Mouse (Mus musculus): ENCODE results near the gene Gadd45b. TPM values are rescaled to one million over a fixed set of nuclear protein-coding genes. Genes with fewer than 3 reads are reported as not detected.

Gadd45b gene
- total RNA-seq, 2 experiments from 2014 or later = 10.9 to 11.1 TPM

DNA sequence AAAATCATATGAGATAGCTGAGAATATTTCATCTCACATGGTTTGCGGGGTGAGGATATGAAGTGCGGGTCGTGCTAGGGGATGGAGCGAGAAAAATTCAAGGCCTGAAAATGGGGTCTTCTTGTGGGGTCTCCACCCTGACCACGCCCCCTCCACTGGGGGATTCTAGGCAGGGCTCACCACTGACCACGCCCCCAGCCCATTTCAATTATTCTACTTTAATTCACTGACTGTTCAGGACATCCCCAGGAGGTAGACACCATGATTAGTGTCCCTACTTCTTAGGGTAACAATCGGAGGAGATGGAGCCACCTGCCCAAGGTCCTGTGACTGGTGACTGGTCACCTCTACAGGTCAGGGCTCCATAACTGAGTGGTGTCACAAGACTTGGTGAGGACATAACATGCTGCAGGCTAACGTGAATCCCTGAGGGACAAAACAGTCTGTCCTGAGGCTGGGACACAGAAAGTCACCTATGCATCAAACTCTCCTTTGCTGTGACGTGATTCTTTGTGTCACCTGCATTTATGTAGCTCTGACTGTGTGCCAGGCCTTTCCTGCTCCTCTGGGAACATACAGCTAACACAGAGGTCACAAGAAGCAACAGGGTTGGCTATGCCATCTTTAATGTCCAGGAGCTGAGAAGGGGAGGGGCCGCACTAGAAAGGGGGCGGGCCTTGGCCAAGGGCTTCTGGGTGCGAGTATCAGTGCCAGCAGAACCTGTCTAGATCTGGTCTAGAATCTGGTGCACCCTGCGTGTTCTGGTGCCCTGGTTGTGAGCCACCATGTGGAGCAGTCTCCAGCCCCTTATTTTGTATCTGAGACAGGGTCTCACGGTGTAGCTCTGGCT is 4.5 kb downstream of the Gadd45b start:
- no peak for DNase-seq (ENCODE audit: low spot score in 2 of 2)

- no peak for DNase-seq (ENCODE audit: low spot score in 2 of 2)
Observed at GRCm38 (mm10) chr10:80935241-80935640, 5.4 kb downstream of the Gadd45b start.

- DNase-seq (ENCODE audit: low spot score in 2 of 2) = no peak
Observed at GRCm38 (mm10) chr10:80935698-80936097, 5.8 kb downstream of the Gadd45b start.

DNA sequence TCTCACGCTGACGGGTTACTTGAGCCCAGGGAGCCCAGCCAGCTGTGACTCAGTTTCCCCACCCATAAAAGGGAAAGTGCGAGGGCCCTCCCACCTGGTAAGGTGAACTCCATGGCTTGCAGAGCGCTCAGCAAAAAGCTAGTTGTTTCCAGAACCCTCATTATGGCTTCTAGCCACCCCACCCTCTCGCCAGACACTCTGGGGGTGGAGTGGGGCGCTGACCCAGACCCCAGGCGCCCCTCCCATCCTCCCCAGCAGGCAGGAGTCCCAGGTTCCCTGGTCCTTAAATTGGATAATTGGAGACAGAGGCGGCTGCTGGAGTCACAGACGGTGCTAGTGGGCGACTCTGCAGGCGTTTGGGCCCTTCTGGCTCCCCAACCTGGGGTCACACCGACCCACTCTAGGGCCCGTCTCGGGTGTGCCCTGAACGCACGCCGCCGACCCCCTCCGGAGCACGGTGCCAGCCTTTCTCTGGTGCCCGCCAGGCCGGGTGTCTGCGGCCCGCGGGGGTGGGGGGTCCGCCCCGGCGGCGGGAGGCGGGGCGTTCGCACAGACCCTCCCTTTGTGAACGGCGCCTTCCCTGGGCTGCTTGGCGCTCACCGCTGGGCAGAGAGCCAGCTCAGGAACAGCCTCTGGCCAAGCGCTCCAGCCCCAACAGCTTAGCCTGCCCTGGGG is 6.4 kb downstream of the Gadd45b start:
- no peak for DNase-seq (ENCODE audit: low spot score in 2 of 2)

- no peak for DNase-seq (ENCODE audit: low spot score in 2 of 2)
Observed at GRCm38 (mm10) chr10:80936810-80937164, 6.9 kb downstream of the Gadd45b start.

- DNase-seq (ENCODE audit: low spot score in 2 of 2) = no peak
Observed at GRCm38 (mm10) chr10:80937646-80938045, 7.8 kb downstream of the Gadd45b start.

DNA sequence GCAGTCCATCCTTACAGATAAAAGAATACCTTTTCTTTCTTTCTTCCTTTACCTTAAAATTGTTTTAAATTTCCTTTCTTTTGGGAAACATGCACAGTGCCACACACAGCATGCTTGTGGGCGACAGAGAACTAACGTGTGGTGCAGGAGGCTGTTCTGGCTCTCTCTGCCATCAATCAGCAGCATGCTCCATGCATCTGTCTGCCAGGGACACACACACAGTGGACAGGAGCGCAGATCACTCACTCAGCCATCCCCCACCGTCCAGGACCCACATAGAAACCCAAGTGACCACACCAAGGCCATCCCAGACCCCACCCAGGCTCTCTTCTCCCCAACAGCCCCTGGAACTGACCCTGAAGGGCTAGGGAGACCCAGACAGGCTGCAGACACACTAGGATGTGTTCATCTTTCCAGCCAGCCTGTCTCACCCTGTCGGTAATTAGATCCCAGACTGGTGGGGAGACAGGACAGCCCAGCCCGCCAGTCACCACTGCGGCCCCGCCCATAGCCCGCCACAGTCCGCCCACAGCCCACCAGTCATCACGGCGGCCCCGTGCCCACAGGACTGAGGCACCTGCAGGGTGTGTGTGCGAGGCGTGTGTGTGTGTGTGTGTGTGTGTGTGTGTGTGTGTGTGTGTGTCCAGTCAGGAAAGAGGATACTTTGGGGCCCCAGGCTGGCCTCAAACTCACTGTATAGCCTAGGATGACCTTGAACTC is 9.1 kb downstream of the Gadd45b start:
- no peak for DNase-seq (ENCODE audit: low spot score in 2 of 2)

GRCm38 (mm10) chr10:80939671-80940070 is 9.8 kb downstream of the Gadd45b start:
- peak in 1 of 2 experiments; percentile 64 for DNase-seq (ENCODE audit: low spot score in 2 of 2)

GRCm38 (mm10) chr10:80940320-80940987 is 10.6 kb downstream of the Gadd45b start:
- DNase-seq (ENCODE audit: low spot score in 2 of 2) = no peak

GRCm38 (mm10) chr10:80940988-80941347 is 11.1 kb downstream of the Gadd45b start:
- DNase-seq (ENCODE audit: low spot score in 2 of 2) = no peak

DNA sequence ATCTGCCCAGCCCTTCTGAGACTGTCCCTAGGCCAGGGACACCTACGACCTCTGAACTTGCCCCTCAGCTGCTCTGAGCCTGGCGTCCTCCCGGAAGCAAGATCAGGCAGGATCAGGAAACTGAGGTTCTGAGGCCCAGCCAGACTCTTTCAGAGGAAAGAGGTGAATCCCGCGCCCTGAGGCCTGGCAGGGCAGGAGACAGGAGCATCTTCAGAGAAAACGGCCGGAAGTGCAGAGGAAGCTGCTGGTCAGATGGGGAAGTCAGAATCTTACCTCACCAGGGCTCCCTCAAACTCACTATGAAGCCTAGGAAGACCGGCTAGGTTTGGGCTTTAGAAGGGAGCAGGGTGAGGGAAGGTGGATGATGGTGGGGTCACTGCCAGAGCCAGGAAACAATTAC is 13.0 kb downstream of the Gadd45b start:
- DNase-seq (ENCODE audit: low spot score in 2 of 2) = no peak

DNA sequence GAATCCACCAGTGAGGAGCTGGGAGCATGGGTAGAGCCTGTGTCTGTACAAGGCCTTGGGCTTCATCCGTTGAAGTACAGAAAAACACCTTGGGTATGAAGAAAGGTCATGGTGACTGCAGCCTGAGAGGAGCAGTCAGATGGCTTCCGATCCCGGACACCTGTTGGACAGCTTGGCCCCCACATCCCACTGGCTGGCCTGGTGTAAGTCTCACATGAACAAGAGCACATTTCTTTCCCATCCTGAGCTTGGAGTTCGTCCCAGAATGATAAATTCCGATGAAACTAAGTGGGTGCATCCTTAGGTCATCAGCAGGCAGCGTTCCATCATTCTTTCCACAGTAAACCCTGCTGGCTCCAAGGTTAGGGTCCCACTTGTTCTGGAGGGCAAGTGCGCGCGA is 13.8 kb downstream of the Gadd45b start:
- DNase-seq (ENCODE audit: low spot score in 2 of 2) = no peak

DNA sequence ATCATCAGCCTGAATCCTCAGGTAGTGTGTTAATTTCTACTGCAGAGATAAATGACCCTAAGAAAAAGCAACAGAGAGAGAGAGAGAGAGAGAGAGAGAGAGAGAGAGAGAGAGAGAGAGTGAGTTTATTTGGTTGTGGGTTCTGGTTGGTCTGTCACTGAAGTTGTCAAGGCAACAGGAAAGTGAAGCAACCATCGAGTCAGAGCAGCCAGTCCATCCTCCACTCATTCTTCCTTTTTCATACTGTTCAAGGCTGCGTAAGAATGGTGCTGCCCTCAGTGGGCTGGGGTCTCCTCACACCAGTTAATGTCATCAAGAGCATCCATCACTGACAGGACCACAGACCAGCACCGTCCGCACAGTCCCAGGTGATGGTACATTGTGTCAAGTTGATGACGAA is 14.4 kb downstream of the Gadd45b start:
- DNase-seq (ENCODE audit: low spot score in 2 of 2) = no peak

DNA sequence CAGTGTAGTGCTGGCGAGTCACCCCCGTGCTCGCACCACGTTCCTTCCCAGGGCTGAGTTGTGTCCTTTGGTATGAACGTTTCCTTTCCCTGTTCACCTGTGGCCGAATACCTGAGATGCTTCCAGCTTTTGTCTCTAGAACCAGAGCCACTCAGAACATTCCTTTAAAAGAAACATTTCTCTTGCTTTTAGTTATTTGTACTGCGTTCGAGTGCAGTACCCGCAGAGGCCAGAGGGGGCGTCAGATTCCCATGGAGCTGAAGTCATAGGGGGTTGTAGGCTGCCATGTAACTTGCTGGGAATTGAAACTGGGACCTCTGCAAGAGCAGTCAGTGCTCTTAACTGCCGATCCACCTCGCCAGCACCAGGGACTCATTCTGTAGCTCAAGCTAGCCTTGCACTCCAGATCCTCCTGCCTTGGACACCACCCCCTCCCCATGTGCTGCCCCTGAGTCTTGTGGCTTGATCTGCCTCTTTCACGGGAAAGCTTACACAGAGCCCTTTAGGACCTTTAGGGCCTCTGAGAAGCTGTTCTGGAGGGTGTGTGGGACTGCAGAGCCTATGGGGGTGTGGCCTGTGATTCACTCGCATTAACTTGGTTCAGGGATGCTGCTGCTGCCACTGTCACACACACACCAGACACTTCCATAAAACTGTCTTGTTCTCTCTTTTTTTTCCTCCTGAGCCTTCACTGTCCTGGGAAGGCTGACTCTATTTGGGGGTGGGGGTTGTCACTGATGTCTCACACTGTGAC is 17.0 kb downstream of the Gadd45b start:
- DNase-seq (ENCODE audit: low spot score in 2 of 2) = no peak

GRCm38 (mm10) chr10:80947802-80948201 is 17.9 kb downstream of the Gadd45b start:
- no peak for DNase-seq (ENCODE audit: low spot score in 2 of 2)

DNA sequence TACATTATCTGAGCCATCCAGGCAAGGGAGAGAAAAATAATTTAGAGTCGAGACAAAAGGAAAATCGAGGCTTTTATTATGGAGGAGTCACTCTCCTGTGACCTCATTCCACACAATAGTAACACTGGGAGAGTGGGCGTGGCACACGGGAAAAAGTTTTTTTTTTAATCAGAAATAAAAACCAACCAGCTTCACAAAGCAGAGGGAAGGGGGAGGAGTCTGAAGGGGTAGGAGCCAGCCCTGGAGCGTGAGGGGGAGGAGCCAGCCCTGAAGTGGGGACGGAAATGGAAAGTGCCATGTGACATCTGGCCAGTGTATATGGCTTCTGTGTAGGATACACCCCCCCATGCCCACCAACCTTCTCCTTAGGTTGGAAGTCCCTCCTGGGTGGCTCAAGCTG is 18.7 kb downstream of the Gadd45b start:
- DNase-seq (ENCODE audit: low spot score in 2 of 2) = no peak

GRCm38 (mm10) chr10:80949081-80949480 is 19.2 kb downstream of the Gadd45b start:
- no peak for DNase-seq (ENCODE audit: low spot score in 2 of 2)

- no peak for DNase-seq (ENCODE audit: low spot score in 2 of 2)
Observed at GRCm38 (mm10) chr10:80950314-80950713, 20.4 kb downstream of the Gadd45b start.

- no peak for DNase-seq (ENCODE audit: low spot score in 2 of 2)
Observed at GRCm38 (mm10) chr10:80951761-80952390, 22.0 kb downstream of the Gadd45b start.

GRCm38 (mm10) chr10:80952449-80952848 is 22.6 kb downstream of the Gadd45b start:
- no peak for DNase-seq (ENCODE audit: low spot score in 2 of 2)
